Mouse (Mus musculus) liver, embryonic 14.5 days (tissue): Measurements from ENCODE around the gene St6galnac5.

Experiments
- CTCF ChIP-seq: IDR thresholded peaks from 2 replicates; pipeline ENCODE4 v1.5.1; 2016; ENCODE audit warnings: antibody characterized with exemption, low read depth, control low read depth
- EP300 ChIP-seq: IDR thresholded peaks from 2 replicates; pipeline ENCODE4 v1.6.1; 2016; ENCODE audit warnings: antibody characterized with exemption, low read depth

DNA sequence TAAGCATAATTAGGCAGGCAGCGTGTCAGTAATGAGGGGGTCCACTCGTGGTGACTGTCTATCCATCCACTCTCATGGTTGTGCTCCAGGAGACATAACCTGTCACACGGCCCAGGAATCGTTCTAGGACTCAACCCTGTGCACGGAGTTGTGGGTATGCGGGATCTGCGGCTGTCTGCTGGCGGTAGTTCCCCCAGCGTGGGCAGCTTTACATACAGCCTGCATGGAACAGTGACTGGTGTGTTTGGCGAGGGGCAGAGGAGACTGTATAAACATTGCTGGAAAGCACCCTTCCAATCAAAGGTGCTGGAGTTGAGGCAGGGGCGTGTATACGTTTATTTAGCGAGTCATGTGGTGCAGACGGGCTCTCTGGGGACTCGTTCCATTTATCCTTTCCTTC is 58.5 kb downstream of the St6galnac5 start:
- no peak for TF ChIP-seq CTCF
- no peak for TF ChIP-seq EP300
